Mouse (Mus musculus): ENCODE data around the gene H2afj. TPM values are rescaled to one million over a fixed set of nuclear protein-coding genes. Genes with fewer than 3 reads are reported as not detected.

The H2afj gene
- polyA plus RNA-seq, 1 experiment, result 254 TPM

DNA sequence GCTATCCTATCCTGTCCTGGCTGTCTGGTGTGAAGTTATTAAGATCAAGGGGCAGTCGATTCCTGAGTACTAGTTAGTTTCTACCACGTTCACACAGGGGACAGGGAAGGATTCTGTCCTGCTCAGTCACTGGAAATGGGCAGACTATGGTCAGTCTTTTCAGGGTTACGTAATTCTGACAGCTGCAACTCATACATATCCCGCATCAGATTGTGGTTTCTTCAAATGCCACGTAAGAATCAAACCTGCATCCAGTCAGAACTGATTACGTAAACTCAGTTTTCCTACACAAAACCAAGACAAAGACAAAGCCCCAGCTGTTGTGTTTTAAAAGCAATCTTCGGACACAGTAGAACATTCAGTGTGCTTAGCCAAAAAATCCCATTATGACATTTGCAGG, 7.3 kb downstream of the H2afj start:
- TF ChIP-seq E2F4 (IDR thresholded peaks at IDR 0.05; ENCODE audit: insufficient read depth) (no peak), REST (IDR thresholded peaks at IDR 0.05; ENCODE audit: insufficient read depth, insufficient read length) (no peak), POLR2A (IDR thresholded peaks at IDR 0.05; ENCODE audit: insufficient read length, low read depth) (no peak), USF1 (IDR thresholded peaks at IDR 0.05; ENCODE audit: low read depth) (no peak), TCF3 (IDR thresholded peaks at IDR 0.05; ENCODE audit: insufficient read length, low read depth) (no peak), MYOG (IDR thresholded peaks at IDR 0.05; ENCODE audit: control insufficient read depth in 1 of 3, insufficient read depth in 1 of 3, insufficient read length in 2 of 3, low read depth in 2 of 3) (no peak)
- Histone ChIP-seq H3K36me3 (ENCODE audit: control insufficient read depth, insufficient read depth) (peaks cover 28% of the 10 kb centered on the region), H3K4me2 (ENCODE audit: low read depth) (no peak overlapping the region), H3ac (ENCODE audit: control insufficient read depth, insufficient read length) (no peak overlapping the region), H3K79me2 (ENCODE audit: control insufficient read depth, insufficient read depth) (peaks cover under 1% of the 10 kb centered on the region), H3K4me3 (no peak overlapping the region), H3K27me3 (ENCODE audit: control insufficient read depth, insufficient read depth, insufficient read length) (no peaks in the 10 kb centered on the region)

DNA sequence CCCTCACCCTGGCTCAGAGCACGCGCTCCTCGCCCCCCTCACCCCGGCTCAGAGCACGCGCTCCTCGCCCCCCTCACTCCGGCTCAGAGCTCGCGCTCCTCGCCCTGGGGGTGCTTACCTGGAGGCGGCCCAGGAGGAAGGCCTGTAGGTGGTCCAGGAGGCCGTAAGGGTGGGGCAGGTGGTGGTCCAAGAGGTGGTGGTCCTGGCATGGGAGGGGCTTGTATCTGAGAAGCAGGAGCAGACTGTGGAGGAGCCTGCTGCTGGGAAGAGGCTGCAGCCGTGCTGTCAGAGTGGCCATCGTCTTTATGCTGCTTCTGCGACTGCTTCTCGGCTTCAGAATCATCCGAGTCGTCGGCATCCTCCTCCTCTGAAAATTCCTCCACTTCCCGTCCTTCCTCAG, 8.8 kb downstream of the H2afj start:
- Histone ChIP-seq H3K4me3 (no peak overlapping the region), H3K4me2 (ENCODE audit: low read depth) (no peak overlapping the region), H3K36me3 (ENCODE audit: control insufficient read depth, insufficient read depth) (peaks cover 34% of the 10 kb centered on the region), H3K79me2 (ENCODE audit: control insufficient read depth, insufficient read depth) (no peaks in the 10 kb centered on the region), H3K27me3 (ENCODE audit: control insufficient read depth, insufficient read depth, insufficient read length) (no peaks in the 10 kb centered on the region), H3ac (ENCODE audit: control insufficient read depth, insufficient read length) (no peak overlapping the region)
- no peak for TF ChIP-seq TCF3 (IDR thresholded peaks at IDR 0.05; ENCODE audit: insufficient read length, low read depth)
- no peak for TF ChIP-seq MYOD1 (IDR thresholded peaks at IDR 0.05; ENCODE audit: control insufficient read depth in 1 of 3, insufficient read length in 2 of 3, low read depth in 2 of 3)
- TF ChIP-seq POLR2AphosphoS2 (IDR thresholded peaks at IDR 0.05; ENCODE audit: insufficient read length, low read depth), result no peak
- TF ChIP-seq POLR2A (IDR thresholded peaks at IDR 0.05; ENCODE audit: insufficient read length, low read depth), result no peak
- TF ChIP-seq MAX (IDR thresholded peaks at IDR 0.05; ENCODE audit: low read depth), result no peak
- TF ChIP-seq TCF12 (IDR thresholded peaks at IDR 0.05; ENCODE audit: insufficient read depth, poor library complexity, severe bottlenecking), result no peak
- no peak for TF ChIP-seq E2F4 (IDR thresholded peaks at IDR 0.05; ENCODE audit: insufficient read depth)
- TF ChIP-seq MYOG (IDR thresholded peaks at IDR 0.05; ENCODE audit: control insufficient read depth in 1 of 3, insufficient read depth in 1 of 3, insufficient read length in 2 of 3, low read depth in 2 of 3), result no peak
- no peak for TF ChIP-seq CEBPB (IDR thresholded peaks at IDR 0.05; ENCODE audit: insufficient read depth, poor library complexity, severe bottlenecking)
- TF ChIP-seq REST (IDR thresholded peaks at IDR 0.05; ENCODE audit: insufficient read depth, insufficient read length), result no peak
- no peak for TF ChIP-seq USF1 (IDR thresholded peaks at IDR 0.05; ENCODE audit: low read depth)
- no peak for TF ChIP-seq SRF (IDR thresholded peaks at IDR 0.05; ENCODE audit: control insufficient read depth, insufficient read length, low read depth)

DNA sequence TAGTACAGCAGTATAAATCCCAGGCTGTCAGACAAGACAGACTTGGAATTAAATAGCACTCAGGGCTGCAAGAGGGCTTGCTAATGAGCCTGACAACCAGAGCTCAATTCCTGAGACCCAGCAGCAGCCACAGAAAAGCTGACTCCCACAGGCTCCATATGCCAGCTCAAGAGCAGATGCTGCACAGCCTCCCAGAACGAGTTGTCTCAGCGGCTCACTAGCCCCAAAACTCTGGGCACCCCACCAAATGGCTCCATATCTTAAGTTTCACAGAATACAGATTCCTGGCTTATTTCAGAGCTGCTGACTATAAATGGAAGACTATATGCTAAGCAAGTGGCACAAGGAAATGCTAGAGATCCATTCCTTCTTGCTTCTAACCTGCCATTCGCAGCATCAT, 9.5 kb downstream of the H2afj start:
- Histone ChIP-seq H3ac (ENCODE audit: control insufficient read depth, insufficient read length) (no peak overlapping the region), H3K4me2 (ENCODE audit: low read depth) (no peak overlapping the region), H3K36me3 (ENCODE audit: control insufficient read depth, insufficient read depth) (peaks cover 41% of the 10 kb centered on the region), H3K4me3 (no peak overlapping the region), H3K79me2 (ENCODE audit: control insufficient read depth, insufficient read depth) (no peaks in the 10 kb centered on the region), H3K27me3 (ENCODE audit: control insufficient read depth, insufficient read depth, insufficient read length) (no peaks in the 10 kb centered on the region)
- TF ChIP-seq TCF12 (IDR thresholded peaks at IDR 0.05; ENCODE audit: insufficient read depth, poor library complexity, severe bottlenecking) (no peak), TCF3 (IDR thresholded peaks at IDR 0.05; ENCODE audit: insufficient read length, low read depth) (no peak), USF1 (IDR thresholded peaks at IDR 0.05; ENCODE audit: low read depth) (no peak), POLR2AphosphoS2 (IDR thresholded peaks at IDR 0.05; ENCODE audit: insufficient read length, low read depth) (no peak), SRF (IDR thresholded peaks at IDR 0.05; ENCODE audit: control insufficient read depth, insufficient read length, low read depth) (no peak), MYOG (IDR thresholded peaks at IDR 0.05; ENCODE audit: control insufficient read depth in 1 of 3, insufficient read depth in 1 of 3, insufficient read length in 2 of 3, low read depth in 2 of 3) (no peak), REST (IDR thresholded peaks at IDR 0.05; ENCODE audit: insufficient read depth, insufficient read length) (no peak), MYOD1 (IDR thresholded peaks at IDR 0.05; ENCODE audit: control insufficient read depth in 1 of 3, insufficient read length in 2 of 3, low read depth in 2 of 3) (no peak), MAX (IDR thresholded peaks at IDR 0.05; ENCODE audit: low read depth) (no peak), CEBPB (IDR thresholded peaks at IDR 0.05; ENCODE audit: insufficient read depth, poor library complexity, severe bottlenecking) (no peak), POLR2A (IDR thresholded peaks at IDR 0.05; ENCODE audit: insufficient read length, low read depth) (no peak), E2F4 (IDR thresholded peaks at IDR 0.05; ENCODE audit: insufficient read depth) (no peak)

DNA sequence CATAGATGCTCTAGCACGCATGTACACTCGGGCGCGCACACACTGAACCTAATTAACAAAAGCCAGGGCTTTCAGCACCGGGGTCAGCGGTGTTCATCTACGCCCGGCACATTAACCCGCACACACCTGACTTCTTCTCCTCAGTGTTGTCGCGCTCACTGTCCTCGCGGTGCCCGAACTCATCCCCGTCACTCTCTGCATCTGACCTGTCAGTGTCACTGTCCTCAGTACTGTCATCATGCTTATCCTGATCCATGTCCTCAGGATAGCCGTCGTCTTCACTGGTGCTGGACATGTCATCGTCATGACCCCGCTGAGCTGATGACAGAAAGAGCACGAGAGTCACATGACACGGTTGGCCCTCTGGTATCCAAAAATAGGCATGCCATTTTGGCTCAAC, 12.3 kb downstream of the H2afj start:
- Histone ChIP-seq H3K79me2 (ENCODE audit: control insufficient read depth, insufficient read depth) (peaks cover 6% of the 10 kb centered on the region), H3ac (ENCODE audit: control insufficient read depth, insufficient read length) (no peak overlapping the region), H3K27me3 (ENCODE audit: control insufficient read depth, insufficient read depth, insufficient read length) (no peaks in the 10 kb centered on the region), H3K4me3 (no peak overlapping the region), H3K36me3 (ENCODE audit: control insufficient read depth, insufficient read depth) (peaks cover 39% of the 10 kb centered on the region), H3K4me2 (ENCODE audit: low read depth) (no peak overlapping the region)
- TF ChIP-seq E2F4 (IDR thresholded peaks at IDR 0.05; ENCODE audit: insufficient read depth), result no peak

DNA sequence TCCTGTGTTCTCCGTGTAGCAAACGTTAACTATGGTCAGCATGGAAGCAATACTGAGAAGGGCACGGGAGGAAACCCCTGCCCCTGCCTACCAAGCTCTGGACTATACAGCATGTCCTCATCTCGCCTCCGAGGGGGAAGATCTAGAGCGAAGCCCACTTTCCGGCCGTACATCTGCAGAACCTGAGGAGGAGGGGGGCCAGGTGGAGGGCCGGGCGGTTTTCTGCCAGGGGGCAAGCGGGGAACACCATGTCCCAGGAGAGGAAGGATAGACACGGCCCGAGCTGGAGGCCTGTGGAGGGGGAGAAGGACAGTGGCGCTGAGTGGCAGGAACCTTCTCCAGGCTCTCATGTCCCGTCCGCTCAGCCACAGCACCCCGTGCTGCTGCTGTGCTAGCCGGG, 13.0 kb downstream of the H2afj start:
- no peak overlapping the region for H3K4me3 ChIP-seq

More for the DNA sequence above, 13.0 kb downstream of the H2afj start:
- no peak for TF ChIP-seq MYOG (IDR thresholded peaks at IDR 0.05; ENCODE audit: control insufficient read depth in 1 of 3, insufficient read depth in 1 of 3, insufficient read length in 2 of 3, low read depth in 2 of 3)
- TF ChIP-seq TCF12 (IDR thresholded peaks at IDR 0.05; ENCODE audit: insufficient read depth, poor library complexity, severe bottlenecking), result no peak
- TF ChIP-seq POLR2AphosphoS2 (IDR thresholded peaks at IDR 0.05; ENCODE audit: insufficient read length, low read depth), result no peak
- no peak for TF ChIP-seq REST (IDR thresholded peaks at IDR 0.05; ENCODE audit: insufficient read depth, insufficient read length)
- no peak for TF ChIP-seq MAX (IDR thresholded peaks at IDR 0.05; ENCODE audit: low read depth)
- TF ChIP-seq MYOD1 (IDR thresholded peaks at IDR 0.05; ENCODE audit: control insufficient read depth in 1 of 3, insufficient read length in 2 of 3, low read depth in 2 of 3), result no peak
- TF ChIP-seq TCF3 (IDR thresholded peaks at IDR 0.05; ENCODE audit: insufficient read length, low read depth), result no peak
- no peak for TF ChIP-seq E2F4 (IDR thresholded peaks at IDR 0.05; ENCODE audit: insufficient read depth)
- TF ChIP-seq SRF (IDR thresholded peaks at IDR 0.05; ENCODE audit: control insufficient read depth, insufficient read length, low read depth), result no peak
- Histone ChIP-seq H3K4me2 (ENCODE audit: low read depth) (no peak overlapping the region), H3K79me2 (ENCODE audit: control insufficient read depth, insufficient read depth) (peaks cover 14% of the 10 kb centered on the region), H3K36me3 (ENCODE audit: control insufficient read depth, insufficient read depth) (peaks cover 45% of the 10 kb centered on the region), H3ac (ENCODE audit: control insufficient read depth, insufficient read length) (no peak overlapping the region), H3K27me3 (ENCODE audit: control insufficient read depth, insufficient read depth, insufficient read length) (no peaks in the 10 kb centered on the region)

All from myocyte (in vitro differentiated cells).